Mouse (Mus musculus) neural tube, embryonic 12.5 days (tissue): ENCODE data around the gene Phc1. TPM values are rescaled to one million over a fixed set of nuclear protein-coding genes. Genes with fewer than 3 reads are reported as not detected.
A peak's percentile ranks its signal among the peaks of the same experiment; 100 is the strongest.

ENCODE experiments used
- ATAC-seq: fragments of 200-750 bp; cut with Nextera tagmentation; 2 replicates; pipeline ENCODE4 v1.8.0; 2017; ENCODE audit warnings: low read depth, mild to moderate bottlenecking, moderate TSS enrichment, moderate library complexity; ENCODE audit not compliant: low FRiP score
- H3K27ac ChIP-seq: fragments of 300-500 bp; sonication (generic); 2 replicates; pipeline ENCODE4 v1.5.1; 2016
- H3K27me3 ChIP-seq: fragments of 300-500 bp; sonication (generic); replicated peaks from 2 replicates; pipeline ENCODE4 v1.6.1; 2016; ENCODE audit warnings: mild to moderate bottlenecking
- H3K36me3 ChIP-seq: fragments of 300-500 bp; sonication (generic); 2 replicates; pipeline ENCODE4 v1.6.1; 2016; ENCODE audit warnings: mild to moderate bottlenecking
- H3K4me1 ChIP-seq: fragments of 300-500 bp; sonication (generic); 2 replicates; pipeline ENCODE4 v1.6.1; 2016
- H3K4me2 ChIP-seq: fragments of 300-500 bp; sonication (generic); replicated peaks from 2 replicates; pipeline ENCODE4 v1.6.1; 2016; ENCODE audit warnings: mild to moderate bottlenecking
- H3K4me3 ChIP-seq: fragments of 300-500 bp; sonication (generic); 2 replicates; pipeline ENCODE4 v1.5.1; 2016
- H3K9ac ChIP-seq: fragments of 300-500 bp; sonication (generic); 2 replicates; pipeline ENCODE4 v1.6.1; 2016; ENCODE audit warnings: mild to moderate bottlenecking
- H3K9me3 ChIP-seq: fragments of 300-500 bp; sonication (generic); 2 replicates; pipeline ENCODE4 v1.6.1; 2016; ENCODE audit warnings: mild to moderate bottlenecking
- WGBS: fragments of 180-500 bp; shearing (Covaris S2); methylation state at CpG from one replicate; pipeline ENCODE4 v1.1.7; 2016; 5-methylcytosine and 5-hydroxymethylcytosine counted together
- polyA plus RNA-seq: library from polyadenylated mRNA; unstranded; fragments of >200 nt; fragmentation: Nextera tagmentation; extraction: Ambion mirVana; gene quantifications from 2 replicates; pipeline ENCODE4 v1.2.1, GENCODE M21; 2016

Gene Phc1
- polyA plus RNA-seq, 1 experiment from 2014 or later = 35.6 TPM

- peaks cover 11% of the 10 kb centered on the region; the same call in 1 of the 2 replicates for H3K4me1 ChIP-seq
- H3K4me3 ChIP-seq = no peak overlapping the region
- no peak for ATAC-seq
- H3K27me3 ChIP-seq = no peaks in the 10 kb centered on the region
- WGBS = 84% methylated on average over 7 of the region's 7 CpGs
- no peaks in the 10 kb centered on the region for H3K9me3 ChIP-seq
- no peak overlapping the region for H3K27ac ChIP-seq
- peaks cover 48% of the 10 kb centered on the region for H3K36me3 ChIP-seq
- H3K4me2 ChIP-seq = no peak overlapping the region
- no peak overlapping the region for H3K9ac ChIP-seq
Measured at GRCm38 (mm10) chr6:122334786-122335340, 5.5 kb downstream of the Phc1 start.

- no peak for ATAC-seq
- Histone ChIP-seq H3K4me2 (no peak overlapping the region), H3K9me3 (no peaks in the 10 kb centered on the region), H3K27me3 (no peaks in the 10 kb centered on the region), H3K4me1 (peaks cover 5% of the 10 kb centered on the region; the same call in 1 of the 2 replicates), H3K9ac (no peak overlapping the region), H3K36me3 (peaks cover 56% of the 10 kb centered on the region), H3K27ac (no peak overlapping the region), H3K4me3 (no peak overlapping the region)
- 94% methylated on average over 13 of the region's 13 CpGs for WGBS
Measured at GRCm38 (mm10) chr6:122333081-122333612, 7.2 kb downstream of the Phc1 start.

DNA sequence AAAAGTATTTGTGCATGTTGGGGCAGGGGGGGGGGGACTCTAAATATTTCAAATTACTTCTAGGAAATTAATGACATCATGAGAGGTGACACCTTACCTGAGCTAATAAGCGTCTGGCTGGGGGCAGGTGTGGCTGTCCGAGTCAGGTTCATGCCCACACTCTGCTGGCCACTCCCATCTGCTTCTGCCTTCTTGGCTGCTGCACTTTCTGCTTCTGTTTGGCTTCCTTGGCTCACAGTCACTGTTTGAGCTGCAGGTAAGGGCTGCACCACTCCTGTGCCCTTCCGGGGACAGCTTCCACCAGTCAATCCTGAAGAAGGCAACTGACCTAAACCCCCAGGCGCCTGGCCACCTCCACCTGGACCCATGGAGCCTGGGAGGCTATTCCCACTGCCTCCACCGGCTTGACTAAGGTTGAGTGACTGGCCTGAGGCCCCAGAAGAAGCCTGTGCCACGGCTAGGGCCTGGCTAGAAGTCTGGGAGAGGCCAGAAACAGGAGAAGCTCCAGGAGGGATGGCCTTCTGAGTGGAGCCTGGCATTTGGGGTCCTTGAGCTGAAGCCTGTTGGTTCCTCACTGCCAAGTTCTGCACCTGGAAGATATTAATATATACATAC is 14.9 kb downstream of the Phc1 start:
- Histone ChIP-seq H3K4me3 (no peak overlapping the region), H3K27ac (no peak overlapping the region), H3K36me3 (peaks cover 58% of the 10 kb centered on the region), H3K9me3 (no peaks in the 10 kb centered on the region), H3K9ac (no peak overlapping the region), H3K27me3 (no peaks in the 10 kb centered on the region), H3K4me1 (no peaks in the 10 kb centered on the region), H3K4me2 (no peak overlapping the region)
- 94% methylated on average over 6 of the region's 6 CpGs for WGBS
- ATAC-seq = no peak

DNA sequence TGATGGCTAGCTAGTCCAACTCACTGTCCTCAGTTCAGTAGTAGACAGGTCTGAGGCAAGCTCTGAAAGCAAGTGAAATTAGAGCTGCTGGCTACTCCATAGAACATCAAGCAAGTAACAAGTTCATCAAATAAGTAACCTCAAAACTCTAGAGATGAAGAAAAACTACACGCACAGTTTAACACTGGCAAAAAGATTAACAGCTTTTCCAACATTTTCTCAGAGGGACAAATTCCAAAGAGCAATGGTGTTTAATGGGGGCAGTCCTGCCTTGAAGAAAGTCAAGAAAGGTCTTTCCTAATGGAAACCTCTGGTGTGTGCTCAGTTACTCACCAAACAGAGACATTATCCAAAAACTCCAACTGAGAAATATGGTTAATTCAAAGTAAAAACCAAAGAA is 21.6 kb downstream of the Phc1 start:
- no peaks in the 10 kb centered on the region for H3K4me1 ChIP-seq
- H3K27ac ChIP-seq = no peak overlapping the region
- H3K36me3 ChIP-seq = peaks cover 96% of the 10 kb centered on the region
- H3K4me3 ChIP-seq = no peak overlapping the region
- H3K27me3 ChIP-seq = no peaks in the 10 kb centered on the region
- H3K9ac ChIP-seq = no peak overlapping the region
- no peaks in the 10 kb centered on the region for H3K9me3 ChIP-seq
- no peak for ATAC-seq
- H3K4me2 ChIP-seq = no peak overlapping the region
- 91% methylated on average over 1 of the region's 1 CpGs for WGBS

DNA sequence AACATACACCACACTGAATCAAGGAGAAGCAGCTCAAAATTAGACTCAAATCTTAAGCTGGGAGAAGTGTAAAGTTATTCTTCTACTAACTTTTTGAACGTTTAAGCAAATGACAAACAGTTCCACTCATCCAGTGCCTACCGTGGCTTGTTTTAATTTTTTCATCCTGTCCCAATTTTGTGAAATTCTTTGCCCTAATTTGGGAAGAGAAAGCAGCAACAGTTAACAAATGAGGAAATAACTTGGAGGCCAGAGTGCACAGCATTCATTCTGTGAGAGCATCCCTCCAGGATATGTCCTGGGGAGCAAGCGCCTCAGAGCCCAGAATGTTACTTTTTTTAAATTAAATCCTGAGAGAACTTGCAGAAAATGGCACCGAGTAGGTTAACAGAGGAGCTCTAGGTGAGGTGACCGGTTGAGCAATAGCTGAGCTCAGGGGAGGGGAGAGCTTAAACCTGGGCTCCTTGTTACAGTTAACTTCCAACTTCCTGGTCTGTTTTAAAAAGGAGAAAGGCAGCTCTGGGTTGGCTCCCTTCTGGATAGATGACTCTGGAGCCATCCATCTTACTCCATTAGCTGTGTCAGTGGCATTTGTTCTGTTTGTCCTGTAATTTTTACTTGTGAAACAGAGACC is 30.1 kb downstream of the Phc1 start:
- no peak for ATAC-seq
- Histone ChIP-seq H3K4me2 (peak overlapping the region; percentile 76), H3K4me3 (no peak overlapping the region), H3K9ac (no peak overlapping the region), H3K36me3 (peaks cover 28% of the 10 kb centered on the region), H3K27me3 (no peaks in the 10 kb centered on the region), H3K27ac (no peak overlapping the region), H3K9me3 (no peaks in the 10 kb centered on the region), H3K4me1 (peaks cover 16% of the 10 kb centered on the region)
- WGBS = 86% methylated on average over 5 of the region's 5 CpGs

DNA sequence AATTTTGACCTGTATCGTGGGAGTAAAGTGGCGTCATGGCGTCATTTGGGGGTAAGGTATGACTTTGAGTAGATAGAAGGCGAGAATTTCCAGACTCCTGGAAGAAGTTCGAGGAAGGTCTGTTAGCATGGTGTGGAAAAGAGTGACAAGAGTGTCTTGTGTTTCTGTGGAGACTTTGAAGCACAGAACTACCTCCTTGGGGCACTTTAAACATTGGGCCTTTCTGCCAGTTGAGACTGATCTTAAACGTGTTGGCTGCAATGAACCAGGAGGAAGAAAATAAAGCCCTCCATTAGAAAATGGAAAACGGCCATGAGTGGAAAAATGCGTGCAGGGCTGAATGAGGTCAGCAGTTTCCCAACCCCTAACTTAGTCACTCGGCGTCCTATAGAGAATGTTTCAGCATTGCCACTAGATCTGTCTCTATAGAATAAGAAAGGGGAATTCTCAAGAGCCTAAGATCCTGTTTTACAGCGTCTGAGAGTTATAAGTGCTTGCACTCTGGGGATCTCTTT is 30.9 kb downstream of the Phc1 start:
- H3K27ac ChIP-seq = no peak overlapping the region
- 15% methylated on average over 11 of the region's 11 CpGs for WGBS

DNA sequence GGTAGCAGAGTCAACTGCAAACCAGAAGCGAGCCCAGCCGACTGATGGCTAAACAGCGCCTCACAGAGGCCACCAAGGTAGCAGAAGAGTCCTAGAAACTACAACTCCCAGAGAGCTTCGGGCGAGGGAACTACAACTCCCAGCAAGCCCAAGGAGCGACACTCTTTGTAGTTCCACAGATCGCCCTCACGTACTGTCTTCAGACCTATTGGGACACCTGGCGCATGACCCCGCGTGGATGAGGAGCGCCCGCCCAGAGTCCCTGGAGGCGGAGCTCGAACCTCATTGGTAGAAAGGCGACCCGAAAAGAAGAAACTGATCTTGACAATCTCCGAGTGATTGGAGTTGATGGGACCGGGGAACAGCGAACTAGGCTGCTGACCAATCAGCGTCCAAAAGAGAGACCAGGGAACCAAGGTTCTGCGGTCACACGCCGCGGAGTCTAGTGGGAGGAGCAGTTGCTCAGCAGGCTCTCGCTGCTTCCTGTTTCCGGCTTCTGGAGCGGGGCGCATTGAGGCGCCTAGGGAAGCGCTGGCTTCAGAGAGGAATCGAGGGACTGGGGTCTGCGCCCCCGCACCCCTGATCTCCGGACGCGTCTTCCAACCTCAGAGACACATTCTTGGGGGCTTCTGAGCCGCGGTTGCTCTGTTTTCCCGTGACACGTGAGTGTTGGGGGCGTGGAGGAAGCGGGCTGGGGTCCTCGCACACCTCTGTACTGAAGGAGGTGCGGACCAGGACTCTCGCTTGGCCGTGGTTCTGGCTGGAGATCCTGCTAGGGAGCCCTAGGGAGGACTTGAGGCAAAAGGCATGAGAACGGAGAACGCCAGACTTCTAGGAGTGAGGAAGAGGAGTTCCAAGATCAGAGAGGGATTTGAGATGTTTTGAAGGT is 31.6 kb downstream of the Phc1 start, which contains the start of gene M6pr:
Gene M6pr (plus strand): TSS at position 216 of the 889 bp plus-strand sequence.
- under 1% methylated on average over 49 of the region's 49 CpGs for WGBS
- peaks cover 16% of the 10 kb centered on the region for H3K4me1 ChIP-seq
- peak within 1 kb of the TSS; percentile 79 for H3K4me3 ChIP-seq
- peaks cover 13% of the 10 kb centered on the region for H3K36me3 ChIP-seq
- peak within 1 kb of the TSS; percentile 79 for H3K9ac ChIP-seq
- ATAC-seq = peak; percentile 98
- no peaks in the 10 kb centered on the region for H3K9me3 ChIP-seq
- H3K27me3 ChIP-seq = no peaks in the 10 kb centered on the region
- no peak within 1 kb of the TSS for H3K27ac ChIP-seq
- H3K4me2 ChIP-seq = peak within 1 kb of the TSS; percentile 76

More for the DNA sequence above, 30.9 kb downstream of the Phc1 start:
- Histone ChIP-seq H3K36me3 (peaks cover 20% of the 10 kb centered on the region), H3K4me3 (peak overlapping the region; percentile 79), H3K4me1 (peaks cover 16% of the 10 kb centered on the region), H3K4me2 (peak overlapping the region; percentile 76), H3K27me3 (no peaks in the 10 kb centered on the region), H3K9me3 (no peaks in the 10 kb centered on the region), H3K9ac (peak overlapping the region; percentile 79)
- no peak for ATAC-seq

GRCm38 (mm10) chr6:122308136-122308504 is 32.2 kb downstream of the Phc1 start:
- peaks cover 8% of the 10 kb centered on the region; the same call in 1 of the 2 replicates for H3K36me3 ChIP-seq
- H3K27me3 ChIP-seq = no peaks in the 10 kb centered on the region
- peaks cover 16% of the 10 kb centered on the region for H3K4me1 ChIP-seq
- H3K4me3 ChIP-seq = peak overlapping the region; percentile 79
- H3K4me2 ChIP-seq = peak overlapping the region; percentile 76
- WGBS = 67% methylated on average over 6 of the region's 6 CpGs
- peak; percentile 49 for ATAC-seq
- H3K9ac ChIP-seq = no peak overlapping the region
- no peak overlapping the region for H3K27ac ChIP-seq
- H3K9me3 ChIP-seq = no peaks in the 10 kb centered on the region

DNA sequence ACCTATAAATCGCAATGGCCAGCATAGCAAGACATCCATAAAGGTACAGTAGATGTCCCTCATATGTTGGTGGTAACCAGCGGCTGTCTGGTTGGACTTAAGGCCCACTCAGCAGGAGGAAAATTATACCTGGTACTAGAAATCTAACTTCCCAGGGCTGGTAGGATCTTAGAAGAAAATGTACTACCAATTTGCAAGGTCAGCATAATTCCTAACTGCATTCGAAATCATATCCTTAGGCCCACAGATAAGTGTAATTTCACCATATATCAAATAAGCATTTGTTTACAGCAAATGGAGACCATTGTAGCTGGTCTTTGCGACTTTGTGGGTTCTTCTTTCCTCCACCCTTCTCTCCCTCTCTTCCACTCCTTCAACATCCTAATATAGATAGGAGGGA is 33.7 kb downstream of the Phc1 start:
- no peak for ATAC-seq
- H3K4me3 ChIP-seq = no peak overlapping the region
- H3K27ac ChIP-seq = no peak overlapping the region
- no peaks in the 10 kb centered on the region for H3K36me3 ChIP-seq
- H3K9ac ChIP-seq = no peak overlapping the region
- peaks cover 16% of the 10 kb centered on the region for H3K4me1 ChIP-seq
- H3K9me3 ChIP-seq = no peaks in the 10 kb centered on the region
- H3K4me2 ChIP-seq = no peak overlapping the region
- 87% methylated on average over 4 of the region's 4 CpGs for WGBS
- no peaks in the 10 kb centered on the region for H3K27me3 ChIP-seq

GRCm38 (mm10) chr6:122304790-122305555 is 35.4 kb downstream of the Phc1 start:
- ATAC-seq = no peak
- Histone ChIP-seq H3K4me2 (no peak overlapping the region), H3K27me3 (no peaks in the 10 kb centered on the region), H3K36me3 (no peaks in the 10 kb centered on the region), H3K9me3 (no peaks in the 10 kb centered on the region), H3K9ac (no peak overlapping the region), H3K4me1 (peaks cover 7% of the 10 kb centered on the region), H3K4me3 (no peak overlapping the region), H3K27ac (no peak overlapping the region)
- WGBS = 85% methylated on average over 12 of the region's 12 CpGs

GRCm38 (mm10) chr6:122304355-122304754 is 36.0 kb downstream of the Phc1 start:
- Histone ChIP-seq H3K27ac (no peak overlapping the region), H3K36me3 (no peaks in the 10 kb centered on the region), H3K27me3 (no peaks in the 10 kb centered on the region), H3K9ac (no peak overlapping the region), H3K9me3 (no peaks in the 10 kb centered on the region), H3K4me1 (peaks cover 1% of the 10 kb centered on the region), H3K4me2 (no peak overlapping the region), H3K4me3 (no peak overlapping the region)
- ATAC-seq = no peak
- WGBS = 39% methylated on average over 6 of the region's 6 CpGs
